Mouse (Mus musculus) MEL-GATA-1-ER (cell line): Measurements from ENCODE around the gene Ggct.
"Not testable (repeated sequence)": the region's sequence is repeated elsewhere in the genome, so short reads cannot be mapped to it uniquely, and the experiment has no call there.

Experiments
- DNase-seq: peaks from one replicate; pipeline ENCODE4 v3.0.0-alpha.2; 2012; ENCODE audit warnings: low read depth; ENCODE audit errors: extremely low read depth

The Ggct gene

DNA sequence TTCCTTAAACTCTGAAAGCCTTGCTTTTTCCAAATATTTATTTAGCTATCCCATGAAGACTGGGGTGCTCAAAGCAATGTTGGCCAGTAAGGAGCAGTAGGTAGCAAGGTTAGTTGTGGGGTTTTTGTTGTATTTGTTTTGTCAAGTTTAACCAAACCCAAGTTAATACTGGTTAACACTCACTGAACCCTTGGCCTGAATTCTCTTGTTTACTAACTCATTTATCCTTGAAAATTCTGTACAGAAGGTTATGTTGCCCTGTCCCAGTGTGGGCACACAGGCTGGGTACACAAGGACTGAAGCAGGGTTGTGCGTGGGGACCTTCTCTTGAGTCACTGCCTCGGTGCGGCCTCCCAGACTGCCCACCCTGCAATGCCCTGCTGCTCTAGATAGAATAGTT lies 3.6 kb upstream of the Ggct start:
- DNase-seq, result no peak

DNA sequence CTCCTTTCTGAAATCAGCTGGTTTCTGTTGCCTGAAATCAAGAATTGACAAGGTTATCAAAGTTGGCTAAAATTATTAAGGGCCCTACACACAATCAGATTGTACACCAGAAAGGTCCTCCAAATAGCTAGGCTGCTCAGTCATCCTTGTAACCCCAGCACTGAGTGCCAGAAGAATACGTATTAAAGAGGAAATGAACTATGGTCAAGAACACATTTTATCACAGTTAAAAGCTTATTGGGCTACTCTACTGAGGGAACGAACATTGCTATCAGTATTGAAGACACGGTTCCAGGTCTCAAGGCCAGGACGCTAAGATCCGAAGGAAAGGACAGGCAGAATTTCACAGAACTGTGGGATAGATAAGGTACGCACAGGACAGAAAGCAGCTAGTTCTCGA lies 609 bp downstream of the Ggct start:
- no peak for DNase-seq

DNA sequence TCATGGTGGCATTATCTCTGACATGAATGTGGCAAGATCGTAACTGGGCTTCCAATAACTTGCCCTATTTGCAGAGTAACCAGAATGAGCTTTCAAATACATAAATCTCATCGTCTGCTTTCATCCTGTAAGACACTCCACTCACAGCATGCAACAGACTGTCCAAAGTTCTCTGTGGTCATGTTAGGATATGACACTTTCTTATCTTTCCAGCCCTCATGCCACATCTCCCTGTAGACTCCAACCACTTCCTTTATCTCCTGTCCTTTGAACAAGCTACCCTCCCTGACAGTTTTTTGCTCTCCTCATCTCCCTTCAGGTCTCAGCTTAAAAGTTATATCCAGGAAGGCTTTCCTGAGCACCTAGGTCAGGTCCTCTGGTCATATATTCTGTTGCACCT lies 1.6 kb downstream of the Ggct start:
- peak; percentile 82 for DNase-seq

DNA sequence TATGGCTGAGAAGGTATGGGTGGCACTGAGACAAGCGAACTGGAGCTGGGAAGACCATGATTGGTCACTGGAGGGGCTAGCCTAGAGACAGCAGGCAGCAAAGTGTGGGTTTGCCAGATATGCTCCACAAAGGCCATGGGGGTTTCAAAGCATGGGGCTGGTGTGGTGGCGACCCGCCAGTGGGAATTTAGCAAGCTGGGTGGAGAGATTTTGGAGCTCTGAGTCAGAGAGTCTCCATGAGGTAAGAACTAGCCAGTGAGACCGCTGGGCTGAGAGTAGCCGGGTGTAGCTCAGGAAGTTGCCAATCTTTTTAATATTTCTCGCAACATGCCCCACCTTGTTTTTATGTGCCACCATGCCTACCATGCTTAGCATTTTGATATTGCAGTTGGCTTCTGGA lies 4.6 kb downstream of the Ggct start:
- no peak for DNase-seq

- DNase-seq, result no peak
Measured at GRCm38 (mm10) chr6:54984096-54984495, 8.7 kb downstream of the Ggct start.

- no peak for DNase-seq
Measured at GRCm38 (mm10) chr6:54983526-54984050, 9.2 kb downstream of the Ggct start.

- DNase-seq, result no peak
Measured at GRCm38 (mm10) chr6:54979426-54979825, 13.3 kb downstream of the Ggct start.

DNA sequence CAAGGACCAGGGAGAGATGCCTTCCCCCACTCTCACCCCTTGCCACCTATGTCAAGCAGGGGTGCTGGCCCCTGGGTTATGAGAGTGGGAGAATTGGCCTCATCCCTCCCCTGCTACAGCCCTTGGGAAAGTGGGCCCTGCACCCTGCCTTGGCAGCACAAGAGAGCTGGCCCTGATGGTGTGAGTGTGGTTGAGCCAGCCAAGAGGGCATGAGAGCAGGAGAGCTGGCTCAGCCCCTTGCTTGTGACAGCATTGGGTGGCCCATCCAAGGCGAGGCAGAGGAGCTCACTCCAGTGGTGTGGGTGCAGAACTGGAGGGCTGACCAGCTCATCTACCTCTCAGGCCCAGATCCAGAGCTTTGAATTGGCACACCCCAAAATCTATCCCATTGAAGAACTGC lies 17.1 kb downstream of the Ggct start:
- no peak for DNase-seq

DNA sequence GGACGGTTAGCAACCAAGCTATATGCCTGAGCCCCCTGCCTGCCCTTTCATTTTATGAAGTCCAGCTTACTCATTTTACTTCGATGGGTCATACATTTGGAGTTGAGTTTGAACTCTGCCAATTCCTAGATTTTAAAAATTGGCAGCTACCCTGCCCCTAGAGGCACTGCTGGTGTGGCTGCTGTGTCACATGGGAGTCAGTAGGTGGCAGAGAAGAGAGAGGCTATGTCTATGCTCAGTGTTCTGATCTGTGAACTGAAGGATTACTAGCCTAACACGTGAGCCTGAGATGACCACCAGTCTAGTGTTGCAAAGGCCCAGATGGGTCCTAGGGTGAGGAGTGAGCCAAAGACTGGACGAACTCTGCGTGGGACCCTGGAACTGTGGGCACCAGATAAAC lies 18.2 kb downstream of the Ggct start:
- DNase-seq, result no peak

DNA sequence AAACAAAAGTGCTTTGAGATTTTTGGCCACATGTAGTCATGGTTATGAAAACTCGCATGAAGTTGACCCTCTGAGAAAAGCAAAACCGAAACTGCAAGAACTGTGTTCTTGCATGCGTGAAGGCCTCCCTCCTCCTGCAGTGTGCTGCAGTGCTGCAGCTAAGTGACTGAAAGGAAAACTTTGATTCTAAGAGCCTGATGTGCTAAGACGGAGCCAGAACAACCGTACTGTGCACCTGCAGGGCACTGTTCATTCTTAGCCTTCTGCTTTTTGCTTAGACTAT lies 19.9 kb downstream of the Ggct start:
- DNase-seq, result no peak

DNA sequence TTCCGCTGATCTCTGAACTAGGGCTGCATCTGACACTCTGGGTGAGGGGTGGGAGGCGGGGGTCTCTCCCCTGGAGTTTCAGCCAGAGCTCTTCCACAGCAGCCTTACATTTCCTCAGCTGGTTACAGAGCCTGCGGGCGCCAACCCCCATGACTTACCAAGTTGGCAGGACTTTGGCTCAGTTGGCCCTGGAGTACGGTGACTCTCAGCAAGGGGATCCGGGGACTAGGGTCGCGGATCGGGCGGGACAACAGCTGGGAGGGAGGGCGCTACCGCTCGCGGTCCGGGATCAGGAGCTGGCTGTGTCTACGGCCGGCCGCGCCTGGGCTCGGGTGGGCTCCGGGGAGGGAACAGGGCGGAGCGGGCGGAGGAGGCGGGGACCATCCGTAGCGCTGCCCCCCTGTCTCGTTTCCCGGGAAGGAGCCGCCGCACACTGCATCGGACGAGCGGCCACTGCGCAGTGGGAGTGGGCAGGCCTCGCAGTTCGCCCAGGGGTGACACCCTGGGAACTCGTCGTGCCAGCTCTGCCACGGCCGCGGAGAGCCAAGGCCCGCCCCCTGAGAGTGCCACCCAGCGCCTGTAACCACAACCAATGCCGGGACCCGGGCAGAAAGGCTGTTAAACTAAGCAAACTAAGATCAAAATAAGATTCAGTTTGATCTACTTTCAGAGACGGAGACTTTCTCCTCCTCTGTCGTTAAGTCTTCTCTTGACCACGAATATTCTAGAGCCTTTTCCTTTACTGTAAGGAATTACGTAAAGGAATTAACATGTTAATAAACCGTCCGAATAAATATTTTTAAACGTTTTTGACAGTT lies 20.4 kb downstream of the Ggct start, which contains the start of gene Nod1:
Gene Nod1, minus strand, starts transcription at position 502 of the 818 bp plus-strand sequence.
- no peak for DNase-seq

- DNase-seq, result no peak
Measured at GRCm38 (mm10) chr6:54971731-54972110, 21.0 kb downstream of the Ggct start.

GRCm38 (mm10) chr6:54970506-54970905 lies 22.2 kb downstream of the Ggct start:
- no peak for DNase-seq

GRCm38 (mm10) chr6:54969801-54970200 lies 22.9 kb downstream of the Ggct start:
- no peak for DNase-seq

DNA sequence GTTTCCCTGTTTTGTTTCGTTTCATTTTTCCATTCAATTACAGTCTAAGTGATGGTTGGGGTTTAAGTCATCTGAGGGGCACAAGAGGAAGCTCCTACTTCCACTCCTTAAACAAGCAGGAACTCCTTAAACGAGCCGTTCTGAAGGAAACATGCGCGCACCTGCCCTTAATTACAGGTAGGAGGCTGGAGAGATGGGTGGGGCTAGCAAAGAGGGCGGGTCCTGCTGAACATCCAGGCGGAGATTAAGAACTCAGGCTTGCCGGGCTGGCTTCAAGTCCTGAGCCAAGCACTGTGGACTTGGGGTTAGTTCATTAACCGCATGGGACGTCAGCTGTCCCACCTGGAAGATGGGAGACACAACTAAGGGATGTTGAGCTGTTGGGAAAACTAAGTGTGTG lies 25.2 kb downstream of the Ggct start:
- no peak for DNase-seq

- no peak for DNase-seq
Measured at GRCm38 (mm10) chr6:54965234-54965633, 27.5 kb downstream of the Ggct start.

GRCm38 (mm10) chr6:54964755-54965154 lies 28.0 kb downstream of the Ggct start:
- DNase-seq, result no peak

- DNase-seq, result no peak
Measured at GRCm38 (mm10) chr6:54963599-54963998, 29.2 kb downstream of the Ggct start.

DNA sequence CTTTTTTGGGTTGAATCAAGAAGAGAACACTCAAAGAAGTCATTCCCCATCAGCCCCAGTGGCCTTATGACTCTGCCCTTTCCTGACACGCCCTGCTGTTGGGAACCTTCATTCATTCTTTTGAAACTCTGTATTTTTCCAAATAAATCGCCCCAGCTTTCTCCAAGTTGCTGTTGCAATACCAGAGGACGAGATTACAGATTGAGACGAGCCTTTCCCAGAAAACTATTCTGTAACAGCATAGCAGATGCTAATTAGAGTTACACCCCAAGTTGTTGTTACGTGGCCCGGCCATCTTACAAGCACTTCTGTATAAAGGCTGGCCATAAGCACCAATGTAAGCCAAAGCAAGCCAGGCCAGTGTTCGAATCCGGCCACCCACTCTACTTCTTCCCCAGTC lies 35.1 kb downstream of the Ggct start:
- no peak for DNase-seq

GRCm38 (mm10) chr6:54956425-54956824 lies 36.3 kb downstream of the Ggct start:
- no peak for DNase-seq

GRCm38 (mm10) chr6:54955949-54956348 lies 36.8 kb downstream of the Ggct start:
- no peak for DNase-seq

GRCm38 (mm10) chr6:54954659-54955414 lies 37.9 kb downstream of the Ggct start:
- DNase-seq, result no peak

DNA sequence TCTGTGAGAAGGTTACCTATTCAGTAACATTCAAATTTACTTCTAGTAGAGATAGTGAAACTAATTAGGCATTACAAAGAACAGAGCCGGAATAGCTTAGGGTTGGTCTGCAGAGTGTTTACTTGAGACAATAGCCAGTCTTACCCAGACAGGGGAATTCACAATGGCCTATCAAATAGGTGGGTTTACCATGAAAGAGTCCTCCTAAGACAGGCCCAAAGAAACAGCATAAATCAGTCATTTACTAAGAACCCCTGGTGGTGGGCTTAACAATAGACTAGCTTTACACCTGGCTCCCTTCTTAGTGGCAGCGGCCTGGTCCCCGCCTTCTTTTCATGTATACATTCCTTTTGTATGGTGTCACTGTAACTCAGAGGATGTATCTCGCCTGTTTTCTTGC lies 39.4 kb downstream of the Ggct start:
- DNase-seq, result not testable (repeated sequence)
